Mouse (Mus musculus): ENCODE results near the gene Lrrc20. TPM values are rescaled to one million over a fixed set of nuclear protein-coding genes. Genes with fewer than 3 reads are reported as not detected.
"Not testable (repeated sequence)": the region's sequence is repeated elsewhere in the genome, so short reads cannot be mapped to it uniquely, and the experiment has no call there.

The Lrrc20 gene
- total RNA-seq (2017): 3.6 and 6.9 TPM in 2 replicates

GRCm38 (mm10) chr10:61475594-61476439 is at the start of gene Lrrc20:
TSS of gene Lrrc20 (plus strand) at chr10:61475801.
- ATAC-seq (replicated peaks; ENCODE audit: low read depth, poor library complexity, severe bottlenecking): peak; percentile 95

DNA sequence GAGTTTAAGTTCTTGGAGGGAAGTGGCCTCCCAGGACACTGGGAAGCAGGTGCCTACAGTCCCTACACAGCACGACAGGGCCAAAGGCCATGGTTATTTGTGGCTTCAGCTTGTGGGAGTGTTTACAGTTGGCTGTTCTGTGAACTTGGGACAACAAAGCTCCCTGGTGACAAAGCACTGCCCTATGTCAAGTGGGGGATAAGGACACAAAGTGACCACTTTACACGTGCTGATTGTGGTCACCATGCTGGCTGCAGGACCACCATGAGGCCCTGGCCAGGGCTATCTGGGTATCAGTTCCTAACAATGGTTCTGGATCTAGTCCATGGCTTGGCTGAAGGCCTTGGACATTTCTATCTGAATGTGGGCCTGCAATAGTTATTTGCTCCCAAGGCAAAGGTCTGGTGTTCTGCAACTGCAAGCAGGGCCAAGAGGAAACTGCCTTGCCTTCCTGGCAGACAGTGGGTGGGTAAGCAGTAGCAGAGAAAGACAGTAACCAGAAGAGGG is 49.3 kb upstream of the Lrrc20 start:
- ATAC-seq (replicated peaks; ENCODE audit: low read depth, poor library complexity, severe bottlenecking): no peak

DNA sequence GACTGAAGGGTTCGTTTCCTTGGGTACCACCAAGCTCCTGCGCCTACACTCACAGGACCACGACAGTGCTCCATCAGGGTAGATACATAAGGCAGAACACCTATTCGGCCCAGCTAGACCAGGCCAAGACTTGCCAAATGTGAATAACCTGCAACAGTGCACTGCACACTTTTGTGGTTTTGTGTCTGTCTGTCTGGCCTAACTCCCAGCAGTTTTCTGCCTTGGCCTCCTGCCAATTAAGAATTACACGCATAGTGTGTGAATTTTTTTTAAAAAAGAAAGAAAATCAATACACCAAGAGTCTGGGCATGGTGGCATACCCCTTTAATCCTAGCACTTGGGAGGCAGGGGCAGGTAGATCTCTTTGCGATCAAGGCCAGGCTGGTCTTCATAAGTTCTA is 47.6 kb upstream of the Lrrc20 start:
- ATAC-seq (replicated peaks; ENCODE audit: low read depth, poor library complexity, severe bottlenecking): no peak

DNA sequence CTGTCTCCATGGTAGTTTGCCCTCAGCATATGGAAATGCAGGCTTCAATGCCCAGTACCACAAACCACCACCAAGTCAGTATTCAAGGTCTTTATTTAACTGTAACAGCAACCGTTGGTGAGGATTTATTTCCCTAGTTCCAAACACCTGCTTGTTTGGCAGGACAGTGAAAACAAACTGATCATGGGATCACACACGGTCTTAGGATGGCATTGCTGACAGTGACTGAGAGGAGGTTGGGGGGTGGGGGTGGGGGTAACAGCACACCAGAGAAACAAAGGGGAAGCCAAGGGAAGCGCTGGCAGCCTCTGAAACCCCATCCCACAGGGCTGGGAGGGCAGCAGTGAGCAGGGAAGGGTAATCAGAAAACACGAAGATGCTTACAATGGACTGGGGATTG is 47.2 kb upstream of the Lrrc20 start:
- ATAC-seq (replicated peaks; ENCODE audit: low read depth, poor library complexity, severe bottlenecking): no peak

DNA sequence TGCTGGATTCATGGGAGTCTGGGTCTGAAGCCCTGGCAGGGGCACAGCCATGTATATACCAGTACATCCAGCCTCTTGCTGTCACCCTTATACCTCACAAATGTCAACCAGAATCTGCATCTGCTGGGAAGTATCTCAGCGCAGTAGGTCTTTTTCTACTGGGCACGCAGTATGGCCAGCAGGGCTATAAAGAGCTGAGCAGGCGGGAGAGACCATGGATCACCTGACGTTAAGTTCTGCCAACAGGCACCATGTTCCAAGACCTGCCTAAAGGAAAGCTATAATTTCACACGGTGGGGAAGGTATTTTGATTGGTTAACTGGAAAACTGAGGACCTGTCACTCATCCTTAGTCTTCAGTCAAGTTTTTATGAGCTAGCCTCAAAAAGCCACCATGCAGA is 46.6 kb upstream of the Lrrc20 start:
- ATAC-seq (replicated peaks; ENCODE audit: low read depth, poor library complexity, severe bottlenecking): no peak

DNA sequence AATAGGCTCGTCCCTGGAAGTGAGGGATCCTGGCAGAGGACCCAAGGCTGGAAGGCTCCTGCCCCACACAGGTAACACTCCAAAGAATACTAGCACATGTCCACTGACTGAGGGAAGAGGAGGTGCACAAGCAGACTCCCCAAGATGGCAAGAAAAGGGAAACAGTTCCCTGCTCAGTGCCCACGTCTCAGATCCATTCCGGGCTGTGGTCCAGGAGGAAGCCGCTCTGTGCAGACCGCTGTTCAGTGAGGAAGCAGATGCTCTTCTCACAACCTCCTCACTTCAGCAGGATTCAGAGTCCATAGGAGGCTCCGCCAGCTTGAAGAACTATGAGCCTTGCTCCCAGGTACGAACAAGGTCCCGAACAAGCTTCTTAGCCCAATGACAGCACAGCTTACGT is 44.2 kb upstream of the Lrrc20 start:
- no peak for ATAC-seq (replicated peaks; ENCODE audit: low read depth, poor library complexity, severe bottlenecking)

DNA sequence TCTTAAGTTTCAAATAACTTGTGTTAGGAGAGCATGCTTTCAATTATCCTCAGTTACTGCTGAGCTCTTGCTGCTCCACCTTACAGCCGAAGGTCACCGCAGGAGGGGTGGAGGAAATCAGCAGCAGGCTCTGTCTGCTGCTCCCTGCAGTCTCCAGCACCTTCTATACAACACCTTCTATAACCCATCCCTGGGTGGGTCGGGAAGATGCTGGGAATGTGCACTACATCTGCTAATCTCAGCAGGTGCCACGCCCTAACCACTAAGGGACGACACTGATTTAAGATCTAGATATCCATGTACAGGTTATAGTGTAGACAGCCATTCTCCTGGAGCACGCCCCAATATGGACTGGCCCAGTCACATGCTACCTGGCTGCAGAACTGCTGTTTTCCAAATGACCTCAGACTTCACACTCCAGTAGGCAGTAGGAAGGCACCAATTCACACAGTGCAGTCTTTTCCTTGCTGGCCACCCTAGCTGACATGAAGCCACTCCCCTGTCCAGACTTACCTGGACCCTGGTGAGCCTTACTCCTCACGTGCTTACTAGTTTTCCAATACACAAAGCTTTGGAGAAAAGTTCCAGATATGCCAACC is 35.3 kb upstream of the Lrrc20 start:
- no peak for ATAC-seq (replicated peaks; ENCODE audit: low read depth, poor library complexity, severe bottlenecking)

- ATAC-seq (replicated peaks; ENCODE audit: low read depth, poor library complexity, severe bottlenecking): no peak
These were observed 32.1 kb upstream of the Lrrc20 start for GRCm38 (mm10) chr10:61443456-61443855.

- ATAC-seq (replicated peaks; ENCODE audit: low read depth, poor library complexity, severe bottlenecking): no peak
These were observed 31.7 kb upstream of the Lrrc20 start for GRCm38 (mm10) chr10:61443876-61444275.

DNA sequence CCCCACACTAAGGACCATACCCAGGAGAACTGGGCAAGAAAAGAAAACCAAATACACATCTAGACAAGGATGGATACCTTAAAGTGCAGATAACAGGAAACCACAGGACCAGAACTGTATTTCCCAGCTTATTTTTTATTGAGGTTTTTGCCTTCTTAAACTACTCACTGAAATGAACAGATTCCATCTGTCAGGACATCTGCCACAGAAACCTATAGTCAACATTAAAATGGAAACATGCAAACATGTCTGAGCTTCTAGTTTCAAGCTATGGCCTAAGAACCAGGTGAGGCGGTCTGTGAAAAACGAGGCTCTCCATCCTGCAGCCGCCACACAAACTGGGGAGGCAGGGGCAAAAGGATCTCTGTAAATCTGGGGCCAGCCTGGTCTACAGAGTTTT is 30.6 kb upstream of the Lrrc20 start:
- ATAC-seq (replicated peaks; ENCODE audit: low read depth, poor library complexity, severe bottlenecking): no peak

- no peak for ATAC-seq (replicated peaks; ENCODE audit: low read depth, poor library complexity, severe bottlenecking)
These were observed 27.8 kb upstream of the Lrrc20 start for GRCm38 (mm10) chr10:61447581-61448353.

DNA sequence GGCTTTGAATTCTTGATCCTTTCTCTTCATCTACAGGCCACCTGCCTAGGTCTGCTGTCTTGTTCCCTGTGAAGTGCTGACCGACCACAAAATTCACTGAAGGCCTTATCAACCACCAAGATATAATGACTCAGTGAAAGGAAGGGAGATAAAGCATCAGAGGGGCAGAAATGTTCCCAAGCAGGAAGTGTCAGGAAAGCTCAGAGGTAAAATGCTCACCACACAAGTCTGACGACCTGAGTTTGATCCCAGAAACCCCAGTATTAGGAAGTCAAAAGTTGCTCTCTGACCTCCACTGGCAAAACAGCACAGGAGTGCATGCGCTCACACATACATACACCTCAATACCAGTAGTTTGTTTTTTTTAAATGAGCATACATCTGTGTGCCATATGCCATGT is 26.8 kb upstream of the Lrrc20 start:
- no peak for ATAC-seq (replicated peaks; ENCODE audit: low read depth, poor library complexity, severe bottlenecking)

DNA sequence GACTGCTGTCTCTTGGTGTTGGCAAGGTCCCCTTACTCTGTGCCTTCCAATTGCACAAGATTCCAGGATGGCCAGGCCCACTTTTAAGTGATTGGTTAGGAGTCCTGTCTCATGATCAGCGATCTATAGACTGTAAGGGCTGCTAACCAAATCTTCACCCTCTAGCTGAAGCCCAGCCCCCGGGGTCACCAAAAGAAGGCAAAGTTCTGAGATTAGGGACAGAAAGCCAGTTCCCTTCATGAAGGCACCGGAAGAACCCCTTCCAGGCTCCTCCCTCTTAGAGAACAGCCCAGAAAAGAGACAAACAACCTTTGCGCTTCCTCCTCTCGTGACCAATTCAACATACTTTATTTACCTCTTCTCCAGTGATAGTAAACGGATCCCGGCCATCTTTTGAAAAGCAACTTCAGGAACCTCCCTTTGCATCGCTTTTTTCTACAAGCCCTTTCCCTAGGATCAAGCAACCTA is 24.1 kb upstream of the Lrrc20 start:
- ATAC-seq (replicated peaks; ENCODE audit: low read depth, poor library complexity, severe bottlenecking): peak; percentile 57

DNA sequence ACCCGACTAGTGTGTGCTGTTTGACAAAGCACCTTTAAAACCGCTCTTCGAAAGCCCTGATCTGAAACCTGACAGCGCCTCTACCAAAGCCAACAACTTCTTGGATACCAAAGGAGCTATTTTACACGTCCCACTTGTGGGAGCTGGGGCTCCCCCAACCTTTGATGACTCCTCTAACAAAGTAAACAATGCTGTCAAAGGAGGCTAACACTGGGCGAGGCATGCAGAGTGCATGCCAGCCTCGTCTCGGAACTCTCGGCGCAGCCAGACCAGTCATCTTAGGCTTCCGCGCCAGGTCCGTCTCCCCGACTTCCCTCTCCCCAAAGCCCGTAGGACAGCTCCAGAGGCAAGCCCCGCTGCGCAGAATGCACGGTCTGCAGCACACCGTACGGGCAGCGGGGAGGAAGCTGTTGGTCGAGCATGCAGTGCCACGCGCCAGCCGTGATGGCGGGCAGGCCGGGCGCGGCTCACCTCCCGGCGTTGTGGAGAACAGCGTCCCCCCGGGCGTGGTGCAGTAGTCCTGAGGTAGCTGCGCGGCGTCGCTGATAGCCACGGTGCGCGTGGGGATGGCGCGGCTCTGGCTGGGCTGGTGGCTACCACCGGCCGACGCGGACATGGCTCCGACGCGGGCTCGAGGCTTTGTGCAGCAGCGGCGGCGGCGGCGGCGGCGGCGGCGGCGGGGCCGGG is 23.5 kb upstream of the Lrrc20 start:
- ATAC-seq (replicated peaks; ENCODE audit: low read depth, poor library complexity, severe bottlenecking): peak; percentile 12; the same call in 1 of the 2 replicates

- ATAC-seq (replicated peaks; ENCODE audit: low read depth, poor library complexity, severe bottlenecking): peak; percentile 93
These were observed 23.0 kb upstream of the Lrrc20 start, which contains the start of gene Eif4ebp2 for GRCm38 (mm10) chr10:61452645-61453044. TSS of gene Eif4ebp2 (minus strand) at chr10:61452661.

DNA sequence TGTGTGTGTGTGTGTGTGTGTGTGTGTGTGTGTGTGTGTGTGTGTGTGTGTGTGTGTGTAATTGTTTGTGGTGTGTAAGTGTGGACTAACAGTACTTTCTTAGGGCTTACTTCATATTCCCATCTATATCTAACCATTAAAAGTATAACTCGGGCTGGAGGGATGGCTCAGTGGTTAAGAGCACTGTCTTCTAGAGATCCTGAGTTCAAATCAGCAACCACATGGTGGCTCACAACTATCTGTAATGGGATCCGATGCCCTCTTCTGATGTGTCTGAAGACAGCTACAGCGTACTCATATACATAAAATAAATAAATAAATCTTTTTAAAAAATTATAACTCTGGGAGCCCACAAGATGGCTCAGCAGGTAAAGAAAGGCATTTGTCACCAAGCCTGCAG is 22.4 kb upstream of the Lrrc20 start:
- not testable (repeated sequence) for ATAC-seq (replicated peaks; ENCODE audit: low read depth, poor library complexity, severe bottlenecking)

GRCm38 (mm10) chr10:61457182-61457581 is 18.4 kb upstream of the Lrrc20 start:
- ATAC-seq (replicated peaks; ENCODE audit: low read depth, poor library complexity, severe bottlenecking): no peak

DNA sequence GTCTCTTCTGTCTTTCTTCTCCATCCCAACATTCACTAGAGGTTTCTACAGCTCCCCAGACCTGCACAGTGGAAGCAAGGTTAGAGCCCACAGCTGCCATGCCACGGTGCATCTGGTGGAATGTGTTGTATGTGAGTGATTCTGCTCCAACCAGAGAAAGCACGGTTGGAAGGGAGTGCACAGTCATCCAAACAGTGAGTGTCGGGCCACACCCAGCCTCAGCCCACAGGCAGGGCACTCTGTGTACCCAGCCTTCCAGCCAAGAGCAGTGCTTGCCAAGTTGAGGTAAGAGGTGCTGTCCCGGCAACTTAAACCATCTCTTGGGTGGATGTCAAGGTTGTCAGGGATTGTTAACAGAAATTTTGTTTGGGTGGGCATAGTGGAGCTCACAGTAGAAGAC is 10.6 kb upstream of the Lrrc20 start:
- ATAC-seq (replicated peaks; ENCODE audit: low read depth, poor library complexity, severe bottlenecking): peak; percentile 69

GRCm38 (mm10) chr10:61466242-61466641 is 9.4 kb upstream of the Lrrc20 start:
- no peak for ATAC-seq (replicated peaks; ENCODE audit: low read depth, poor library complexity, severe bottlenecking)

- peak; percentile 71 for ATAC-seq (replicated peaks; ENCODE audit: low read depth, poor library complexity, severe bottlenecking)
These were observed 8.7 kb upstream of the Lrrc20 start for GRCm38 (mm10) chr10:61466873-61467272.

All from common myeloid progenitor, adult 5-6 weeks (primary cell).